Mouse (Mus musculus): ENCODE results near the gene Cdipt. TPM values are rescaled to one million over a fixed set of nuclear protein-coding genes. Genes with fewer than 3 reads are reported as not detected.

The Cdipt gene
- polyA plus RNA-seq, 1 experiment from 2014 or later = 50.7 TPM

GRCm38 (mm10) chr7:127020491-127020890, 44.8 kb downstream of the Cdipt start:
- H3K27me3 ChIP-seq = no peaks in the 10 kb centered on the region
- H3K4me3 ChIP-seq (replicated peaks) = peak overlapping the region; percentile 44
- peak overlapping the region; percentile 49 for H3K9ac ChIP-seq
- WGBS (ENCODE audit: insufficient replicate concordance) = 65% methylated on average over 5 of the region's 5 CpGs
- H3K9me3 ChIP-seq (replicated peaks) = no peaks in the 10 kb centered on the region
- H3K4me1 ChIP-seq (replicated peaks) = peaks cover 85% of the 10 kb centered on the region
- no peak for ATAC-seq (ENCODE audit: low read depth)
- no peak for DNase-seq
- peak overlapping the region; percentile 47; the same call in 1 of the 2 replicates for H3K27ac ChIP-seq
- peak overlapping the region; percentile 99 for H3K4me2 ChIP-seq
- peaks cover 43% of the 10 kb centered on the region for H3K36me3 ChIP-seq

- peak within 1 kb of the TSS; percentile 44 for H3K4me3 ChIP-seq (replicated peaks)
- peaks cover 82% of the 10 kb centered on the region for H3K4me1 ChIP-seq (replicated peaks)
- H3K27me3 ChIP-seq = no peaks in the 10 kb centered on the region
- 3% methylated on average over 34 of the region's 37 CpGs for WGBS (ENCODE audit: insufficient replicate concordance)
- no peaks in the 10 kb centered on the region for H3K9me3 ChIP-seq (replicated peaks)
- ATAC-seq (ENCODE audit: low read depth) (no peak), DNase-seq (no peak)
- peak within 1 kb of the TSS; percentile 99 for H3K4me2 ChIP-seq
- H3K9ac ChIP-seq = peak within 1 kb of the TSS; percentile 49
- H3K36me3 ChIP-seq = peaks cover 41% of the 10 kb centered on the region
- H3K27ac ChIP-seq = peak within 1 kb of the TSS; percentile 58
These were observed 45.3 kb downstream of the Cdipt start, which contains the start of the genes Gm42742 and Prrt2 for GRCm38 (mm10) chr7:127020901-127021562. TSS of gene Gm42742 (minus strand) at chr7:127021097. TSS of gene Prrt2 (minus strand) at chr7:127021211.

GRCm38 (mm10) chr7:127021563-127022527, 46.1 kb downstream of the Cdipt start:
- Histone ChIP-seq H3K4me1 (replicated peaks) (peaks cover 79% of the 10 kb centered on the region), H3K4me2 (peak overlapping the region; percentile 99), H3K27ac (peak overlapping the region; percentile 58), H3K4me3 (replicated peaks) (peak overlapping the region; percentile 97), H3K27me3 (no peaks in the 10 kb centered on the region), H3K9ac (peak overlapping the region; percentile 99), H3K36me3 (peaks cover 41% of the 10 kb centered on the region), H3K9me3 (replicated peaks) (no peaks in the 10 kb centered on the region)
- 39% methylated on average over 5 of the region's 5 CpGs for WGBS (ENCODE audit: insufficient replicate concordance)
- ATAC-seq (ENCODE audit: low read depth) (no peak), DNase-seq (no peak)

- Histone ChIP-seq H3K27me3 (no peaks in the 10 kb centered on the region), H3K4me3 (replicated peaks) (peak overlapping the region; percentile 97), H3K36me3 (peaks cover 43% of the 10 kb centered on the region), H3K27ac (peak overlapping the region; percentile 98), H3K9me3 (replicated peaks) (no peaks in the 10 kb centered on the region), H3K9ac (peak overlapping the region; percentile 99), H3K4me2 (peak overlapping the region; percentile 99), H3K4me1 (replicated peaks) (peaks cover 78% of the 10 kb centered on the region)
- 88% methylated on average over 7 of the region's 7 CpGs for WGBS (ENCODE audit: insufficient replicate concordance)
- ATAC-seq (ENCODE audit: low read depth) (no peak), DNase-seq (no peak)
These were observed 47.0 kb downstream of the Cdipt start for GRCm38 (mm10) chr7:127022528-127023271.

GRCm38 (mm10) chr7:127023272-127023691, 47.6 kb downstream of the Cdipt start:
- Histone ChIP-seq H3K9ac (peak overlapping the region; percentile 99), H3K27ac (peak overlapping the region; percentile 98), H3K36me3 (peaks cover 48% of the 10 kb centered on the region), H3K9me3 (replicated peaks) (no peaks in the 10 kb centered on the region), H3K4me2 (peak overlapping the region; percentile 99), H3K27me3 (no peaks in the 10 kb centered on the region), H3K4me3 (replicated peaks) (peak overlapping the region; percentile 97), H3K4me1 (replicated peaks) (peaks cover 78% of the 10 kb centered on the region)
- WGBS (ENCODE audit: insufficient replicate concordance) = 72% methylated on average over 13 of the region's 13 CpGs
- no peak for ATAC-seq (ENCODE audit: low read depth)
- DNase-seq = no peak

GRCm38 (mm10) chr7:127023896-127024690, 48.4 kb downstream of the Cdipt start:
- H3K27me3 ChIP-seq = no peaks in the 10 kb centered on the region
- peak overlapping the region; percentile 99 for H3K4me2 ChIP-seq
- DNase-seq = no peak
- no peaks in the 10 kb centered on the region for H3K9me3 ChIP-seq (replicated peaks)
- H3K4me1 ChIP-seq (replicated peaks) = peaks cover 76% of the 10 kb centered on the region
- no peak for ATAC-seq (ENCODE audit: low read depth)
- peak overlapping the region; percentile 97 for H3K4me3 ChIP-seq (replicated peaks)
- H3K36me3 ChIP-seq = peaks cover 57% of the 10 kb centered on the region
- WGBS (ENCODE audit: insufficient replicate concordance) = 16% methylated on average over 19 of the region's 19 CpGs
- H3K9ac ChIP-seq = peak overlapping the region; percentile 99
- peak overlapping the region; percentile 98 for H3K27ac ChIP-seq

- Histone ChIP-seq H3K27ac (peak overlapping the region; percentile 98), H3K9me3 (replicated peaks) (no peaks in the 10 kb centered on the region), H3K4me2 (peak overlapping the region; percentile 99), H3K27me3 (no peaks in the 10 kb centered on the region), H3K9ac (peak overlapping the region; percentile 99), H3K4me1 (replicated peaks) (peaks cover 81% of the 10 kb centered on the region), H3K4me3 (replicated peaks) (peak overlapping the region; percentile 97), H3K36me3 (peaks cover 65% of the 10 kb centered on the region)
- DNase-seq (peak; percentile 74), ATAC-seq (ENCODE audit: low read depth) (peak; percentile 35)
- WGBS (ENCODE audit: insufficient replicate concordance) = under 1% methylated on average over 30 of the region's 30 CpGs
These were observed 49.2 kb downstream of the Cdipt start for GRCm38 (mm10) chr7:127024755-127025555.

- Histone ChIP-seq H3K27ac (peak overlapping the region; percentile 98), H3K27me3 (no peaks in the 10 kb centered on the region), H3K9ac (peak overlapping the region; percentile 99), H3K4me3 (replicated peaks) (peak overlapping the region; percentile 97), H3K36me3 (peaks cover 72% of the 10 kb centered on the region), H3K9me3 (replicated peaks) (no peaks in the 10 kb centered on the region), H3K4me1 (replicated peaks) (peaks cover 81% of the 10 kb centered on the region), H3K4me2 (peak overlapping the region; percentile 99)
- ATAC-seq (ENCODE audit: low read depth) (no peak), DNase-seq (peak; percentile 44)
- 1% methylated on average over 63 of the region's 65 CpGs for WGBS (ENCODE audit: insufficient replicate concordance)
These were observed 49.9 kb downstream of the Cdipt start for GRCm38 (mm10) chr7:127025556-127026160.

GRCm38 (mm10) chr7:127026161-127026600, 50.5 kb downstream of the Cdipt start:
- peak overlapping the region; percentile 98 for H3K27ac ChIP-seq
- peak overlapping the region; percentile 99 for H3K4me2 ChIP-seq
- H3K9me3 ChIP-seq (replicated peaks) = no peaks in the 10 kb centered on the region
- ATAC-seq (ENCODE audit: low read depth) (peak; percentile 38), DNase-seq (peak; percentile 61)
- peak overlapping the region; percentile 99 for H3K9ac ChIP-seq
- 1% methylated on average over 28 of the region's 48 CpGs for WGBS (ENCODE audit: insufficient replicate concordance)
- peak overlapping the region; percentile 97 for H3K4me3 ChIP-seq (replicated peaks)
- H3K4me1 ChIP-seq (replicated peaks) = peaks cover 81% of the 10 kb centered on the region
- H3K27me3 ChIP-seq = no peaks in the 10 kb centered on the region
- peaks cover 77% of the 10 kb centered on the region for H3K36me3 ChIP-seq

All from liver, embryonic 13.5 days (tissue).